Comparison of ENCODE assay signal across 8 mouse cellular contexts in the genomic region with DNA sequence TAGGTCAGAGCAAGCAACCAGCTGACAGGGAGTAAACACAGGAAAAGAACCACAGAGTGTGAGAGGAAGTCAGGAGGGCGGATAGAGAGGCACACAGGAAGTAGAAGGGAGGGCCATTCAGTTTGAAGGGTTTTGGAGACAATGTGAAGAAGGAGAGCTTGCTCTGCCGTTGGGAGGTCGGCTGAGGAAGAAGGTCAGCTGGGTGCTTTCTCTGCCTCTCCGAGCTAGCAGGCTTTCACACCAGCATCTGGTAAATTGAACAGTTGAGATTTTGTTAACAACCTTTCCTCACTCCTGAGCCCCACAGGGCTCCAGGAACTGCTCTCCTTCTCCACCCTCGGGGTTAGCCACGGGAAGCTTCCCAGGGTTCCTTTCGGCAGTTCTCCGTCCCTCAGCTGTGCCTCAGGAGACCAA.
DNase-seq lines count a peak whose midpoint lies in the region; ATAC-seq and TF ChIP-seq lines count a peak whose summit lies in the region.

No protein-coding gene starts in this region.

- peak; percentile 96 for ATAC-seq in activated CD4-positive, CD25-positive, alpha-beta regulatory T cell, adult 4 months
- ATAC-seq in limb, embryonic 15.5 days (ENCODE audit: insufficient number of reproducible peaks, low FRiP score, low TSS enrichment, low read depth) = no peak
- ATAC-seq in cerebellum, adult (ENCODE audit: insufficient number of reproducible peaks, low FRiP score, low TSS enrichment) = no peak
- ATAC-seq in midbrain, postnatal 0 days (ENCODE audit: low FRiP score) = no peak
- no peak for ATAC-seq in forebrain, postnatal 0 days

- no peaks in the 10 kb centered on the region for H3K9me3 ChIP-seq in limb, embryonic 15.5 days
- H3K9me3 ChIP-seq in midbrain, postnatal 0 days (ENCODE audit: low read length) = no peaks in the 10 kb centered on the region
- H3K9me3 ChIP-seq in forebrain, postnatal 0 days (ENCODE audit: low read length) = no peaks in the 10 kb centered on the region

- no peak overlapping the region; the same call in 1 of the 2 replicates for H3K4me3 ChIP-seq in limb, embryonic 15.5 days
- H3K4me3 ChIP-seq in small intestine, adult 2 months (ENCODE audit: low read depth, low read length) = peak overlapping the region; percentile 51
- no peak overlapping the region for H3K4me3 ChIP-seq in midbrain, postnatal 0 days (ENCODE audit: low read depth, low read length)
- no peak overlapping the region for H3K4me3 ChIP-seq in forebrain, postnatal 0 days (ENCODE audit: low read depth, low read length)

- H3K4me2 ChIP-seq in limb, embryonic 15.5 days = 0 out of 2 replicates have a peak overlapping the region, but pooled peaks have one; percentile 19
- no peak overlapping the region for H3K4me2 ChIP-seq in midbrain, postnatal 0 days (ENCODE audit: low read depth, low read length, poor library complexity, severe bottlenecking)
- no peak overlapping the region for H3K4me2 ChIP-seq in forebrain, postnatal 0 days (ENCODE audit: low read depth)

- no peak overlapping the region for H3K9ac ChIP-seq in limb, embryonic 15.5 days
- no peak overlapping the region for H3K9ac ChIP-seq in midbrain, postnatal 0 days (replicated peaks; ENCODE audit: low read length, poor library complexity, severe bottlenecking)
- H3K9ac ChIP-seq in forebrain, postnatal 0 days = no peak overlapping the region

- TF ChIP-seq CTCF in small intestine, adult 2 months (IDR thresholded peaks at IDR 0.05; ENCODE audit: extremely low read depth, insufficient read length, insufficient replicate concordance, low read depth, low read length) = no peak
- TF ChIP-seq CTCF in midbrain, postnatal 0 days (IDR thresholded peaks at IDR 0.05) = no peak
- TF ChIP-seq CTCF in forebrain, postnatal 0 days (IDR thresholded peaks at IDR 0.05; ENCODE audit: low read depth) = no peak

- H3K27me3 ChIP-seq in limb, embryonic 15.5 days = no peaks in the 10 kb centered on the region
- no peaks in the 10 kb centered on the region for H3K27me3 ChIP-seq in small intestine, adult 2 months (ENCODE audit: control insufficient read depth, insufficient read depth, low read length)
- H3K27me3 ChIP-seq in midbrain, postnatal 0 days (ENCODE audit: insufficient read depth, low read length) = no peaks in the 10 kb centered on the region
- no peaks in the 10 kb centered on the region for H3K27me3 ChIP-seq in forebrain, postnatal 0 days (ENCODE audit: insufficient read depth, low read length)

- peak; percentile 69 for DNase-seq in CD4-positive helper T cell, adult 2 months (ENCODE audit: low read depth, low spot score)
- peak; percentile 29 to 40 for DNase-seq in heart, postnatal 36 days
- no peak for DNase-seq in midbrain, postnatal 0 days (ENCODE audit: low spot score)
- DNase-seq in forebrain, postnatal 0 days = no peak

- no peak overlapping the region for H3K27ac ChIP-seq in limb, embryonic 15.5 days
- no peak overlapping the region for H3K27ac ChIP-seq in small intestine, adult 2 months (ENCODE audit: insufficient read depth, low read depth, low read length)
- H3K27ac ChIP-seq in midbrain, postnatal 0 days (ENCODE audit: low read depth, low read length) = no peak overlapping the region
- H3K27ac ChIP-seq in forebrain, postnatal 0 days (ENCODE audit: low read depth, low read length) = no peak overlapping the region

- no peaks in the 10 kb centered on the region for H3K36me3 ChIP-seq in limb, embryonic 15.5 days
- no peaks in the 10 kb centered on the region for H3K36me3 ChIP-seq in small intestine, adult 2 months (ENCODE audit: control insufficient read depth, insufficient read depth, low read length)
- no peaks in the 10 kb centered on the region for H3K36me3 ChIP-seq in midbrain, postnatal 0 days (ENCODE audit: insufficient read depth, low read length)
- no peaks in the 10 kb centered on the region for H3K36me3 ChIP-seq in forebrain, postnatal 0 days (ENCODE audit: insufficient read depth)

- 53% methylated on average over 8 of the region's 8 CpGs for WGBS in limb, embryonic 15.5 days
- 58% methylated on average over 8 of the region's 8 CpGs for WGBS in small intestine, adult 2 months
- WGBS in midbrain, postnatal 0 days = 61% methylated on average over 8 of the region's 8 CpGs
- 74% methylated on average over 8 of the region's 8 CpGs for WGBS in forebrain, postnatal 0 days

- intact Hi-C loops in heart, postnatal 36 days (cut with DNase I) = no loop called here

- H3K4me1 ChIP-seq in limb, embryonic 15.5 days = 0 out of 2 replicates have a peak, but pooled peaks cover 4% of the 10 kb centered on the region
- peaks cover 6% of the 10 kb centered on the region; the same call in 1 of the 2 replicates for H3K4me1 ChIP-seq in small intestine, adult 2 months (ENCODE audit: control insufficient read depth, insufficient read depth, insufficient read length, low read length)
- no peaks in the 10 kb centered on the region for H3K4me1 ChIP-seq in midbrain, postnatal 0 days (ENCODE audit: insufficient read depth, low read length)
- no peaks in the 10 kb centered on the region for H3K4me1 ChIP-seq in forebrain, postnatal 0 days (ENCODE audit: insufficient read depth)

- no peak for TF ChIP-seq POLR2A in small intestine, adult 2 months (IDR thresholded peaks at IDR 0.05; ENCODE audit: low read depth, low read length)

Comparison
In these comparisons a context has a peak if more than half of its experiments do, and no peak if none do; other contexts are left out.
1. DNase-seq: peak in CD4-positive helper T cell, adult 2 months (single experiment) and heart, postnatal 36 days (2 of 2); none in midbrain, postnatal 0 days (single experiment) and forebrain, postnatal 0 days (single experiment).